Mouse (Mus musculus): ENCODE measurements around the gene Lcn3. TPM values are rescaled to one million over a fixed set of nuclear protein-coding genes. Genes with fewer than 3 reads are reported as not detected.
"Not testable (repeated sequence)": the region's sequence is repeated elsewhere in the genome, so short reads cannot be mapped to it uniquely, and the experiment has no call there.

The Lcn3 gene
- not detected in 2 replicates for polyA plus RNA-seq (2014; fragmentation: Nextera tagmentation; extraction: Ambion mirVana)

- 46% methylated on average over 2 of the region's 2 CpGs for WGBS
- no peaks in the 10 kb centered on the region for H3K27me3 ChIP-seq (replicated peaks; ENCODE audit: control insufficient read depth, insufficient read depth, low read length)
- no peaks in the 10 kb centered on the region for H3K9me3 ChIP-seq (replicated peaks; ENCODE audit: control insufficient read depth, low read length)
- no peak within 1 kb of the TSS for H3K4me3 ChIP-seq (ENCODE audit: low read depth, low read length)
- H3K4me2 ChIP-seq (ENCODE audit: low read length): no peak within 1 kb of the TSS
- DNase-seq (ENCODE audit: low spot score) (no peak), ATAC-seq (no peak)
- no peak within 1 kb of the TSS for H3K27ac ChIP-seq (ENCODE audit: low read depth, low read length)
- H3K4me1 ChIP-seq (ENCODE audit: control insufficient read depth, insufficient read depth, low read length): no peaks in the 10 kb centered on the region
- no peak within 1 kb of the TSS for H3K9ac ChIP-seq (ENCODE audit: low read length)
- H3K36me3 ChIP-seq (ENCODE audit: control insufficient read depth, insufficient read depth, low read length): no peaks in the 10 kb centered on the region
Observed at GRCm38 (mm10) chr2:25765269-25765668, at the start of gene Lcn3. TSS of gene Lcn3 (plus strand) at chr2:25765569.

- Histone ChIP-seq H3K4me2 (ENCODE audit: low read length) (no peak overlapping the region), H3K9ac (ENCODE audit: low read length) (no peak overlapping the region), H3K4me1 (ENCODE audit: control insufficient read depth, insufficient read depth, low read length) (no peaks in the 10 kb centered on the region), H3K27me3 (replicated peaks; ENCODE audit: control insufficient read depth, insufficient read depth, low read length) (no peaks in the 10 kb centered on the region), H3K9me3 (replicated peaks; ENCODE audit: control insufficient read depth, low read length) (no peaks in the 10 kb centered on the region), H3K4me3 (ENCODE audit: low read depth, low read length) (no peak overlapping the region), H3K27ac (ENCODE audit: low read depth, low read length) (no peak overlapping the region), H3K36me3 (ENCODE audit: control insufficient read depth, insufficient read depth, low read length) (no peaks in the 10 kb centered on the region)
- ATAC-seq: no peak
- no peak for DNase-seq (ENCODE audit: low spot score)
Observed at GRCm38 (mm10) chr2:25717222-25717621, 48.1 kb upstream of the Lcn3 start.

GRCm38 (mm10) chr2:25733199-25733930 lies 32.0 kb upstream of the Lcn3 start:
- 77% methylated on average over 2 of the region's 2 CpGs for WGBS
- H3K27ac ChIP-seq (ENCODE audit: low read depth, low read length): no peak overlapping the region
- no peaks in the 10 kb centered on the region for H3K36me3 ChIP-seq (ENCODE audit: control insufficient read depth, insufficient read depth, low read length)
- no peak for ATAC-seq
- no peak for DNase-seq (ENCODE audit: low spot score)
- H3K27me3 ChIP-seq (replicated peaks; ENCODE audit: control insufficient read depth, insufficient read depth, low read length): no peaks in the 10 kb centered on the region
- H3K9me3 ChIP-seq (replicated peaks; ENCODE audit: control insufficient read depth, low read length): no peaks in the 10 kb centered on the region
- H3K4me2 ChIP-seq (ENCODE audit: low read length): no peak overlapping the region
- no peak overlapping the region for H3K9ac ChIP-seq (ENCODE audit: low read length)
- H3K4me1 ChIP-seq (ENCODE audit: control insufficient read depth, insufficient read depth, low read length): no peaks in the 10 kb centered on the region
- no peak overlapping the region for H3K4me3 ChIP-seq (ENCODE audit: low read depth, low read length)

GRCm38 (mm10) chr2:25736709-25737108 lies 28.7 kb upstream of the Lcn3 start, which contains the start of gene Obp2b:
TSS of gene Obp2b (plus strand) at chr2:25737009.
- H3K4me1 ChIP-seq (ENCODE audit: control insufficient read depth, insufficient read depth, low read length); H3K4me2 ChIP-seq (ENCODE audit: low read length); ATAC-seq; DNase-seq (ENCODE audit: low spot score); H3K27me3 ChIP-seq (replicated peaks; ENCODE audit: control insufficient read depth, insufficient read depth, low read length); H3K4me3 ChIP-seq (ENCODE audit: low read depth, low read length); H3K27ac ChIP-seq (ENCODE audit: low read depth, low read length); H3K9me3 ChIP-seq (replicated peaks; ENCODE audit: control insufficient read depth, low read length); H3K9ac ChIP-seq (ENCODE audit: low read length); H3K36me3 ChIP-seq (ENCODE audit: control insufficient read depth, insufficient read depth, low read length): not testable (repeated sequence)
- 86% methylated on average over 3 of the region's 3 CpGs for WGBS

- no peaks in the 10 kb centered on the region for H3K4me1 ChIP-seq (ENCODE audit: control insufficient read depth, insufficient read depth, low read length)
- DNase-seq (ENCODE audit: low spot score) (no peak), ATAC-seq (no peak)
- H3K4me2 ChIP-seq (ENCODE audit: low read length): no peak overlapping the region
- WGBS: 75% methylated on average over 1 of the region's 1 CpGs
- no peaks in the 10 kb centered on the region for H3K36me3 ChIP-seq (ENCODE audit: control insufficient read depth, insufficient read depth, low read length)
- H3K27ac ChIP-seq (ENCODE audit: low read depth, low read length): no peak overlapping the region
- no peak overlapping the region for H3K4me3 ChIP-seq (ENCODE audit: low read depth, low read length)
- no peaks in the 10 kb centered on the region for H3K9me3 ChIP-seq (replicated peaks; ENCODE audit: control insufficient read depth, low read length)
- no peak overlapping the region for H3K9ac ChIP-seq (ENCODE audit: low read length)
- no peaks in the 10 kb centered on the region for H3K27me3 ChIP-seq (replicated peaks; ENCODE audit: control insufficient read depth, insufficient read depth, low read length)
Observed at GRCm38 (mm10) chr2:25741671-25742070, 23.7 kb upstream of the Lcn3 start.

- no peaks in the 10 kb centered on the region for H3K27me3 ChIP-seq (replicated peaks; ENCODE audit: control insufficient read depth, insufficient read depth, low read length)
- no peak overlapping the region for H3K4me2 ChIP-seq (ENCODE audit: low read length)
- DNase-seq (ENCODE audit: low spot score) (no peak), ATAC-seq (no peak)
- H3K36me3 ChIP-seq (ENCODE audit: control insufficient read depth, insufficient read depth, low read length): no peaks in the 10 kb centered on the region
- WGBS: 96% methylated on average over 1 of the region's 1 CpGs
- H3K4me1 ChIP-seq (ENCODE audit: control insufficient read depth, insufficient read depth, low read length): no peaks in the 10 kb centered on the region
- H3K9me3 ChIP-seq (replicated peaks; ENCODE audit: control insufficient read depth, low read length): no peaks in the 10 kb centered on the region
- H3K27ac ChIP-seq (ENCODE audit: low read depth, low read length): no peak overlapping the region
- H3K4me3 ChIP-seq (ENCODE audit: low read depth, low read length): no peak overlapping the region
- no peak overlapping the region for H3K9ac ChIP-seq (ENCODE audit: low read length)
Observed at GRCm38 (mm10) chr2:25754201-25754600, 11.2 kb upstream of the Lcn3 start.

GRCm38 (mm10) chr2:25758064-25758625 lies 7.2 kb upstream of the Lcn3 start:
- H3K4me3 ChIP-seq (ENCODE audit: low read depth, low read length): no peak overlapping the region
- no peak overlapping the region for H3K9ac ChIP-seq (ENCODE audit: low read length)
- no peaks in the 10 kb centered on the region for H3K27me3 ChIP-seq (replicated peaks; ENCODE audit: control insufficient read depth, insufficient read depth, low read length)
- no peaks in the 10 kb centered on the region for H3K36me3 ChIP-seq (ENCODE audit: control insufficient read depth, insufficient read depth, low read length)
- 52% methylated on average over 4 of the region's 4 CpGs for WGBS
- no peaks in the 10 kb centered on the region for H3K4me1 ChIP-seq (ENCODE audit: control insufficient read depth, insufficient read depth, low read length)
- H3K9me3 ChIP-seq (replicated peaks; ENCODE audit: control insufficient read depth, low read length): no peaks in the 10 kb centered on the region
- no peak for DNase-seq (ENCODE audit: low spot score)
- no peak overlapping the region for H3K4me2 ChIP-seq (ENCODE audit: low read length)
- H3K27ac ChIP-seq (ENCODE audit: low read depth, low read length): no peak overlapping the region
- ATAC-seq: no peak

GRCm38 (mm10) chr2:25767764-25768163 lies 2.4 kb downstream of the Lcn3 start:
- no peaks in the 10 kb centered on the region for H3K9me3 ChIP-seq (replicated peaks; ENCODE audit: control insufficient read depth, low read length)
- H3K4me3 ChIP-seq (ENCODE audit: low read depth, low read length): no peak overlapping the region
- ATAC-seq (no peak), DNase-seq (ENCODE audit: low spot score) (no peak)
- H3K27me3 ChIP-seq (replicated peaks; ENCODE audit: control insufficient read depth, insufficient read depth, low read length): no peaks in the 10 kb centered on the region
- no peaks in the 10 kb centered on the region for H3K4me1 ChIP-seq (ENCODE audit: control insufficient read depth, insufficient read depth, low read length)
- 85% methylated on average over 4 of the region's 4 CpGs for WGBS
- H3K36me3 ChIP-seq (ENCODE audit: control insufficient read depth, insufficient read depth, low read length): no peaks in the 10 kb centered on the region
- H3K4me2 ChIP-seq (ENCODE audit: low read length): no peak overlapping the region
- H3K9ac ChIP-seq (ENCODE audit: low read length): no peak overlapping the region
- H3K27ac ChIP-seq (ENCODE audit: low read depth, low read length): no peak overlapping the region

- Histone ChIP-seq H3K27me3 (replicated peaks; ENCODE audit: control insufficient read depth, insufficient read depth, low read length) (no peaks in the 10 kb centered on the region), H3K36me3 (ENCODE audit: control insufficient read depth, insufficient read depth, low read length) (no peaks in the 10 kb centered on the region), H3K9ac (ENCODE audit: low read length) (no peak overlapping the region), H3K9me3 (replicated peaks; ENCODE audit: control insufficient read depth, low read length) (no peaks in the 10 kb centered on the region), H3K4me3 (ENCODE audit: low read depth, low read length) (no peak overlapping the region), H3K27ac (ENCODE audit: low read depth, low read length) (no peak overlapping the region), H3K4me2 (ENCODE audit: low read length) (no peak overlapping the region), H3K4me1 (ENCODE audit: control insufficient read depth, insufficient read depth, low read length) (no peaks in the 10 kb centered on the region)
- WGBS: 75% methylated on average over 2 of the region's 2 CpGs
- DNase-seq (ENCODE audit: low spot score): no peak
- ATAC-seq: no peak
Observed at GRCm38 (mm10) chr2:25773507-25773906, 8.1 kb downstream of the Lcn3 start.
